Mouse (Mus musculus) thymus, adult 2 months (tissue): ENCODE data around the gene Wdr78. TPM values are rescaled to one million over a fixed set of nuclear protein-coding genes. Genes with fewer than 3 reads are reported as not detected.

Experiments used
- DNase-seq: peaks from one replicate; pipeline ENCODE4 v3.0.0; 2021
- H3K27ac ChIP-seq: fragments of 200-500 bp; 2 replicates; pipeline ENCODE4 v1.5.1; 2012; ENCODE audit warnings: low read length, control low read depth; ENCODE audit not compliant: control insufficient read depth, insufficient read depth
- H3K27me3 ChIP-seq: fragments of 200-500 bp; 2 replicates; pipeline ENCODE4 v1.6.1; 2012; ENCODE audit warnings: mild to moderate bottlenecking, low read length, moderate library complexity, mixed read lengths; ENCODE audit not compliant: control insufficient read depth, insufficient read depth
- H3K36me3 ChIP-seq: fragments of 200-500 bp; 2 replicates; pipeline ENCODE4 v1.6.1; 2012; ENCODE audit warnings: mild to moderate bottlenecking, low read length, moderate library complexity; ENCODE audit not compliant: control insufficient read depth, insufficient read depth
- H3K4me1 ChIP-seq: fragments of 200-500 bp; replicated peaks from 2 replicates; pipeline ENCODE4 v1.6.1; 2012; ENCODE audit warnings: low read length; ENCODE audit not compliant: control insufficient read depth, insufficient read depth
- H3K4me3 ChIP-seq: fragments of 200-500 bp; 2 replicates; pipeline ENCODE4 v1.5.1; 2012; ENCODE audit warnings: mild to moderate bottlenecking, low read length, control low read depth, moderate library complexity; ENCODE audit not compliant: control insufficient read depth, insufficient read depth
- CTCF ChIP-seq: fragments of 200-500 bp; IDR thresholded peaks from 2 replicates; pipeline ENCODE4 v1.5.1; 2012; ENCODE audit warnings: mild to moderate bottlenecking, control low read depth, low read length, moderate library complexity, borderline replicate concordance; ENCODE audit not compliant: control insufficient read depth, poor library complexity, insufficient read depth; ENCODE audit errors: extremely low read depth
- POLR2A ChIP-seq: fragments of 200-500 bp; IDR thresholded peaks from 2 replicates; pipeline ENCODE4 v1.6.1; 2012; ENCODE audit warnings: mild to moderate bottlenecking, low read length, control low read depth, moderate library complexity; ENCODE audit not compliant: control insufficient read depth, poor library complexity, insufficient read depth; ENCODE audit errors: extremely low read depth
- WGBS: fragments of 180-500 bp; shearing (Covaris S2); methylation state at CpG from one replicate; pipeline ENCODE4 v1.1.7; 2018; 5-methylcytosine and 5-hydroxymethylcytosine counted together
- polyA plus RNA-seq: library from polyadenylated mRNA; depleted of rRNA; stranded (reverse); fragments of >200 nt; gene quantifications from 2 replicates; pipeline ENCODE4 v1.2.3, GENCODE M21; 2012; rRNA removed

Gene Wdr78
- polyA plus RNA-seq, 1 experiment, result 54.6 TPM

- whole genome bisulfite sequencing, result 63% methylated on average over 6 of the region's 6 CpGs
- Histone ChIP-seq H3K27me3 (no peaks in the 10 kb centered on the region), H3K36me3 (no peaks in the 10 kb centered on the region), H3K4me1 (peaks cover 31% of the 10 kb centered on the region), H3K27ac (peak overlapping the region; percentile 100), H3K4me3 (peak overlapping the region; percentile 7)
- DNase-seq, result peak; percentile 56
- TF ChIP-seq POLR2A (no peak), CTCF (no peak)
Measured at GRCm38 (mm10) chr4:102988526-102988925, 125.8 kb downstream of the Wdr78 start.

Other genes starting within 250 kb of the Wdr78 start
- gene Tctex1d1, start 135.9 kb downstream of the Wdr78 start, polyA plus RNA-seq, result 18.1 and 20.0 TPM in 2 replicates
- gene Insl5, start 87.7 kb downstream of the Wdr78 start, polyA plus RNA-seq, result 15.7 and 19.4 TPM in 2 replicates
- gene Mier1, start 165 bp downstream of the Wdr78 start, polyA plus RNA-seq, result 63.8 and 65.4 TPM in 2 replicates
- 16.0 and 19.9 TPM in 2 replicates for gene Slc35d1, start 100.6 kb upstream of the Wdr78 start, polyA plus RNA-seq
- gene 4921539E11Rik, start 176.3 kb upstream of the Wdr78 start, polyA plus RNA-seq, result not detected in 2 replicates
- gene Oma1, start 199.3 kb upstream of the Wdr78 start, polyA plus RNA-seq, result 32.2 and 37.0 TPM in 2 replicates